ENCODE assay signal across 8 mouse cellular contexts in genomic region chr16:35155391-35156305, GRCm38 (mm10). TPM values are rescaled to one million over a fixed set of nuclear protein-coding genes. Genes with fewer than 3 reads are reported as not detected.
DNase-seq lines count a peak whose midpoint lies in the region; ATAC-seq lines count a peak whose summit lies in the region.

No protein-coding gene starts in this region.

- DNase-seq in gastrocnemius, adult 18-20 months (ENCODE audit: low spot score), result peak; percentile 28
- DNase-seq in gastrocnemius, postnatal 25 days, result no peak
- DNase-seq in embryo, embryonic 9.5 days (ENCODE audit: extremely low spot score), result peak; percentile 66
- DNase-seq in neural tube, embryonic 10.5 days (ENCODE audit: extremely low spot score, low spot score), result peak; percentile 70
- DNase-seq in thymus, postnatal 0 days (ENCODE audit: low spot score), result peak; percentile 37

- H3K4me3 ChIP-seq in heart, embryonic 13.5 days, result peak overlapping the region; percentile 72
- peak overlapping the region; percentile 69 for H3K4me3 ChIP-seq in kidney, embryonic 15.5 days (replicated peaks)
- H3K4me3 ChIP-seq in liver, embryonic 12.5 days, result peak overlapping the region; percentile 55

- H3K9me3 ChIP-seq in heart, embryonic 13.5 days, result no peaks in the 10 kb centered on the region
- H3K9me3 ChIP-seq in kidney, embryonic 15.5 days (replicated peaks), result no peaks in the 10 kb centered on the region
- no peaks in the 10 kb centered on the region for H3K9me3 ChIP-seq in liver, embryonic 12.5 days (replicated peaks)

- peaks cover 63% of the 10 kb centered on the region for H3K4me1 ChIP-seq in heart, embryonic 13.5 days
- peaks cover 36% of the 10 kb centered on the region for H3K4me1 ChIP-seq in kidney, embryonic 15.5 days
- H3K4me1 ChIP-seq in liver, embryonic 12.5 days, result peaks cover 16% of the 10 kb centered on the region

- peaks cover 89% of the 10 kb centered on the region for H3K27me3 ChIP-seq in heart, embryonic 13.5 days (replicated peaks)
- peaks cover 96% of the 10 kb centered on the region for H3K27me3 ChIP-seq in kidney, embryonic 15.5 days
- H3K27me3 ChIP-seq in liver, embryonic 12.5 days (replicated peaks), result peaks cover 98% of the 10 kb centered on the region

- 1% methylated on average over 85 of the region's 87 CpGs for WGBS in heart, embryonic 13.5 days
- 1% methylated on average over 85 of the region's 87 CpGs for WGBS in kidney, embryonic 15.5 days
- 3% methylated on average over 79 of the region's 87 CpGs for WGBS in liver, embryonic 12.5 days (ENCODE audit: insufficient replicate concordance)

- ATAC-seq in heart, embryonic 13.5 days (ENCODE audit: extremely low read depth, insufficient number of reproducible peaks, low FRiP score, low TSS enrichment), result peak; percentile 23; the same call in 1 of the 2 replicates
- ATAC-seq in kidney, embryonic 15.5 days (replicated peaks; ENCODE audit: low FRiP score), result peak; percentile 40; the same call in 1 of the 2 replicates
- no peak for ATAC-seq in liver, embryonic 12.5 days

- no peaks in the 10 kb centered on the region for H3K36me3 ChIP-seq in heart, embryonic 13.5 days
- no peaks in the 10 kb centered on the region for H3K36me3 ChIP-seq in kidney, embryonic 15.5 days
- no peaks in the 10 kb centered on the region for H3K36me3 ChIP-seq in liver, embryonic 12.5 days

- peak overlapping the region; percentile 89 for H3K27ac ChIP-seq in heart, embryonic 13.5 days (replicated peaks)
- no peak overlapping the region for H3K27ac ChIP-seq in kidney, embryonic 15.5 days
- H3K27ac ChIP-seq in liver, embryonic 12.5 days, result no peak overlapping the region

- H3K4me2 ChIP-seq in heart, embryonic 13.5 days, result peak overlapping the region; percentile 89
- H3K4me2 ChIP-seq in kidney, embryonic 15.5 days, result peak overlapping the region; percentile 99
- H3K4me2 ChIP-seq in liver, embryonic 12.5 days, result peak overlapping the region; percentile 73

- H3K9ac ChIP-seq in heart, embryonic 13.5 days, result peak overlapping the region; percentile 93
- H3K9ac ChIP-seq in kidney, embryonic 15.5 days, result peak overlapping the region; percentile 53
- no peak overlapping the region for H3K9ac ChIP-seq in liver, embryonic 12.5 days

RNA-seq across cellular contexts. Expression of gene Adcy5, which starts 1.0 kb away (rescaled TPM):
- total RNA-seq in gastrocnemius, adult 18-20 months (2021), result 1 to 10 TPM; 1.9 TPM
- 1 to 10 TPM; 1.2 to 4.1 TPM for total RNA-seq in gastrocnemius, postnatal 25 days (2021)
- 5.4 and 6.1 TPM in 2 replicates for polyA plus RNA-seq in heart, embryonic 13.5 days (2015; fragmentation: Nextera tagmentation; extraction: Ambion mirVana)
- polyA plus RNA-seq in kidney, embryonic 15.5 days (2015; fragmentation: Nextera tagmentation; extraction: Ambion mirVana), result 0.66 and 0.87 TPM in 2 replicates
- 0.20 and 0.27 TPM in 2 replicates for polyA plus RNA-seq in liver, embryonic 12.5 days (2016; fragmentation: Nextera tagmentation; extraction: Ambion mirVana)
- 0.49 and 0.57 TPM in 2 replicates for polyA plus RNA-seq in thymus, postnatal 0 days (2015; fragmentation: Nextera tagmentation; extraction: Ambion mirVana)
